Mouse (Mus musculus) cerebellum, adult 2 months (tissue): ENCODE measurements around the gene Grin2c.

Experiments
- CTCF ChIP-seq: fragments of 200-500 bp; IDR thresholded peaks from 2 replicates; pipeline ENCODE4 v1.5.1; 2011; ENCODE audit warnings: low read depth, mild to moderate bottlenecking, control low read depth, low read length, moderate library complexity, borderline replicate concordance; ENCODE audit not compliant: insufficient read depth
- POLR2A ChIP-seq: fragments of 200-500 bp; IDR thresholded peaks from 2 replicates; pipeline ENCODE4 v1.6.1; 2011; ENCODE audit warnings: low read length, control low read depth, borderline replicate concordance; ENCODE audit not compliant: insufficient read depth

GRCm38 (mm10) chr11:115244840-115245239 is 22.2 kb downstream of the Grin2c start:
- TF ChIP-seq CTCF, result no peak
- no peak for TF ChIP-seq POLR2A
